Mouse (Mus musculus) CD8-positive naive resting alpha-beta T cell, adult 57 days (primary cell): ENCODE measurements around the gene Xirp2. TPM values are rescaled to one million over a fixed set of nuclear protein-coding genes. Genes with fewer than 3 reads are reported as not detected.

Experiments
- total RNA-seq: library from RNA; stranded (reverse); gene quantifications from one replicate; pipeline ENCODE4 v1.2.4, GENCODE M21; 2023

Gene Xirp2
- total RNA-seq: not detected

GRCm38 (mm10) chr2:67445780-67446179, at the start of gene Xirp2:
Gene Xirp2, plus strand, starts transcription at chr2:67446002.

GRCm38 (mm10) chr2:67413425-67413824, 32.4 kb upstream of the Xirp2 start, which contains the start of gene Gm21830:
Gene Gm21830, plus strand, starts transcription at chr2:67413725.

GRCm38 (mm10) chr2:67433081-67433480, 12.7 kb upstream of the Xirp2 start, which contains the start of gene Gm26727:
Gene Gm26727, minus strand, starts transcription at chr2:67433181.

GRCm38 (mm10) chr2:67565480-67566331, 119.9 kb downstream of the Xirp2 start, which contains the start of gene B3galt1:
Gene B3galt1, plus strand, starts transcription at chr2:67565871.

Other genes with a start within 250 kb of the Xirp2 start
- not detected for gene Gm21830, start 32.3 kb upstream of the Xirp2 start, total RNA-seq
- gene Gm26727, start 12.8 kb upstream of the Xirp2 start, total RNA-seq: not detected
- not detected for gene B3galt1, start 119.9 kb downstream of the Xirp2 start, total RNA-seq